Mouse (Mus musculus): ENCODE measurements around the gene Tmem97.

Gene Tmem97

DNA sequence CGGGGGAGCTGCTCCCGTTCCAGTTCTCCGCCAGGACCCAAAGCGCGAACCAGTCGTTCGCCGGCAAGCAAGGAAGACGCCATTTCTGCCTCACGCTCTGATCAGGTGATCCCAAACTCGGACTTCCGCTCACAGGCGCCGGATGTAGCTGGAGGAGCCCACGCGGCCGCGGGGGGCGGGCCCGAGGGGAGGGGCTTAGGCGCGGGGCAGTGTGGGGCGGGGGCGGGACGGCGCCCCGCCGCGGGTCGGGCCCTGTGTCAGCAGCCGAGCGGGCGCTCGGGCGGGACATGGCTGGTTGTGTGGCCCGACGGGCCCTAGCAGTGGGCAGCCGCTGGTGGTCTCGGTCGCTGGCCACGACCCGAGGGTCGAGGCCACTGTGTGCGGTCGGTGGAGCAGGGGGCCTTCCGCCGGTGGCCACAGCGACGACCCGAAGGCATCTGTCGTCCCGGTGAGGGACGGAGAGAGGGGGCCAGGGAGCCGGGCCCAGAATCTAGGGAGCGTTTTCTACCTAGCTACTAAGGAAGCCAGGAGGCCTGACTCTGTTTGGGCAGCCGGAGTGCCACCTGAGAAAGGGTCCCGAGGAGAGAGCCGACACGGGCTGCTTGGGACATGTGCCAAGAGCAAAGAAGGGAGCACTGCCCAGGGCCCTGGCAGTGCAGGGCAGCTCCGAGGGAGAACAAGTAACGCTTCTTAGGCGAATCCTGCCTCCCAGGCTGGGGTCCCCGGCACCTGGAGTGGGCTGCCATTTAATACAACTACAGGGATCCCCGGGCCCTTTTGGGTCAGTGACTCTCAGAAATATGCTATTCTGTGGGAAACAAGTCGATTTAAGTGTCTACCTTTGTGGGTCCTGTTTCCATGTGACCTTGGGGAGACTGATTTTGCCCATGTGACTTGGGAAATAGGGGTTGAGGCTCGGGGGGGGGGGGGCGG, 38.3 kb downstream of the Tmem97 start, which contains the start of the genes Tmem199 and Poldip2:
TSS of gene Tmem199 (minus strand) at position 148 of the 933 bp plus-strand sequence.
TSS of gene Poldip2 (plus strand) at position 169 of the 933 bp plus-strand sequence.
- peak; percentile 65 to 76 for DNase-seq (ENCODE audit: low spot score in 2 of 2)

DNA sequence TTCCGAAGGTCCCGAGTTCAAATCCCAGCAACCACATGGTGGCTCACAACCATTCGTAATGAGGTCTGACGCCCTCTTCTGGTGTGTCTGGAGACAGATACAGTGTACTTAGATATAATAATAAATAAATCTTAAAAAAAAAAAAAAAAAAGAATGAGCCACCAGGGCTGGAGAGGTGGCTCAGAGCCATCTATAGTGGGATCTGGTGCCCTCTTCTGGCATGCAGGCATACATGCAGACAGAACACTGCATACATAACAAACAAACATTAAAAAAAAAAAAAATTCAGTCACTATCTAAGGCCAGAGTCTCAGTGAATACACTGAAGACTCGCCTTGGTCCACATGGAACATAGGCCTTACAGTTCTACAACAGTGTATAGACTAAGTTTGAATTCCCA, 41.4 kb downstream of the Tmem97 start:
- DNase-seq (ENCODE audit: low spot score in 2 of 2), result no peak

GRCm38 (mm10) chr11:78505430-78505829, 45.1 kb downstream of the Tmem97 start:
- DNase-seq (ENCODE audit: low spot score in 2 of 2), result no peak

GRCm38 (mm10) chr11:78502909-78503650, 47.5 kb downstream of the Tmem97 start, which contains the start of gene Sebox:
Sebox (plus strand) TSS chr11:78503447.
- DNase-seq (ENCODE audit: low spot score in 2 of 2), result no peak

DNA sequence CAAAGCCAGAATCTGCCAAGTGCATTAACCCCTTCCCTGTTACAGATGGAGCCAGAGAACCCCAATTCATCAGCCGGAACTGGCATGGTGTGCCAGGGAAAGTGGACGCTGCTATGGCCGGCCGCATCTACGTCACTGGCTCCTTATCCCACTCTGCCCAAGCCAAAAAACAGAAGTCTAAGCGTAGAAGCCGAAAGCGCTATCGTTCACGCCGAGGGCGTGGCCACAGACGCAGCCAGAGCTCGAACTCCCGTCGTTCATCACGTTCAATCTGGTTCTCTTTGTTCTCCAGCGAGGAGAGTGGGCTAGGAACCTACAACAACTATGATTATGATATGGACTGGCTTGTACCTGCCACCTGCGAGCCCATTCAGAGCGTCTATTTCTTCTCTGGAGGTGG, 49.0 kb downstream of the Tmem97 start:
- no peak for DNase-seq (ENCODE audit: low spot score in 2 of 2)

GRCm38 (mm10) chr11:78500623-78501202, 49.9 kb downstream of the Tmem97 start:
- DNase-seq (ENCODE audit: low spot score in 2 of 2), result no peak

DNA sequence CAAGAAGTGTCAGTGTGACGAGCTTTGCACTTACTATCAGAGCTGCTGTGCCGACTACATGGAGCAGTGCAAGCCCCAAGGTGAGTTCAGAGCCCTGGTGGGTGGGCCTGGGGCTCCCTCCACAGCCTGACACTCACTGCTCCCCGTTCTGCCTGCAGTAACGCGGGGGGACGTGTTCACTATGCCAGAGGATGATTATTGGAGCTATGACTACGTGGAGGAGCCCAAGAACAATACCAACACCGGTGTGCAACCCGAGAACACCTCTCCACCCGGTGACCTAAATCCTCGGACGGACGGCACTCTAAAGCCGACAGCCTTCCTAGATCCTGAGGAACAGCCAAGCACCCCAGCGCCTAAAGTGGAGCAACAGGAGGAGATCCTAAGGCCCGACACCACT, 51.0 kb downstream of the Tmem97 start:
- DNase-seq (ENCODE audit: low spot score in 2 of 2), result no peak

GRCm38 (mm10) chr11:78499004-78499403, 51.6 kb downstream of the Tmem97 start, which contains the start of gene Vtn:
Vtn (plus strand) TSS chr11:78499091.
- no peak for DNase-seq (ENCODE audit: low spot score in 2 of 2)

- peak; percentile 86 to 87 for DNase-seq (ENCODE audit: low spot score in 2 of 2)
Observed at GRCm38 (mm10) chr11:78497544-78498522, 52.7 kb downstream of the Tmem97 start, which contains the start of gene Sarm1. Sarm1 (minus strand) TSS chr11:78497754.

- DNase-seq (ENCODE audit: low spot score in 2 of 2), result peak in 1 of 2 experiments; percentile 26
Observed at GRCm38 (mm10) chr11:78497071-78497541, 53.5 kb downstream of the Tmem97 start.

- no peak for DNase-seq (ENCODE audit: low spot score in 2 of 2)
Observed at GRCm38 (mm10) chr11:78495904-78496303, 54.7 kb downstream of the Tmem97 start.

Data from frontal cortex, postnatal 25 days (tissue).